Mouse (Mus musculus) embryonic facial prominence, embryonic 12.5 days (tissue): ENCODE results near the gene Hs3st2. TPM values are rescaled to one million over a fixed set of nuclear protein-coding genes. Genes with fewer than 3 reads are reported as not detected.

ENCODE experiments used
- ATAC-seq: fragments of 200-750 bp; cut with Nextera tagmentation; 2 replicates; pipeline ENCODE4 v1.8.0; 2017; ENCODE audit not compliant: insufficient number of reproducible peaks, insufficient read depth, low FRiP score, low TSS enrichment
- H3K27ac ChIP-seq: fragments of 300-500 bp; sonication (generic); 2 replicates; pipeline ENCODE4 v1.5.1; 2016; ENCODE audit warnings: mild to moderate bottlenecking
- H3K27me3 ChIP-seq: fragments of 300-500 bp; sonication (generic); 2 replicates; pipeline ENCODE4 v1.6.1; 2016; ENCODE audit warnings: mild to moderate bottlenecking, moderate library complexity
- H3K36me3 ChIP-seq: fragments of 300-500 bp; sonication (generic); 2 replicates; pipeline ENCODE4 v1.6.1; 2016; ENCODE audit warnings: mild to moderate bottlenecking
- H3K4me1 ChIP-seq: fragments of 300-500 bp; sonication (generic); 2 replicates; pipeline ENCODE4 v1.6.1; 2016
- H3K4me2 ChIP-seq: fragments of 300-500 bp; sonication (generic); replicated peaks from 2 replicates; pipeline ENCODE4 v1.6.1; 2016; ENCODE audit warnings: mild to moderate bottlenecking, moderate library complexity
- H3K4me3 ChIP-seq: fragments of 300-500 bp; sonication (generic); 2 replicates; pipeline ENCODE4 v1.5.1; 2016; ENCODE audit warnings: mild to moderate bottlenecking
- H3K9ac ChIP-seq: fragments of 300-500 bp; sonication (generic); 2 replicates; pipeline ENCODE4 v1.6.1; 2016; ENCODE audit warnings: mild to moderate bottlenecking, moderate library complexity
- H3K9me3 ChIP-seq: fragments of 300-500 bp; sonication (generic); 2 replicates; pipeline ENCODE4 v1.6.1; 2016; ENCODE audit warnings: mild to moderate bottlenecking, moderate library complexity
- WGBS: fragments of 180-500 bp; shearing (Covaris S2); methylation state at CpG from one replicate; pipeline ENCODE4 v1.1.7; 2016; 5-methylcytosine and 5-hydroxymethylcytosine counted together
- polyA plus RNA-seq: library from polyadenylated mRNA; unstranded; fragments of >200 nt; fragmentation: Nextera tagmentation; extraction: Ambion mirVana; gene quantifications from 2 replicates; pipeline ENCODE4 v1.2.1, GENCODE M21; 2016

Hs3st2 gene
- polyA plus RNA-seq, 1 experiment from 2014 or later: 2.1 TPM

DNA sequence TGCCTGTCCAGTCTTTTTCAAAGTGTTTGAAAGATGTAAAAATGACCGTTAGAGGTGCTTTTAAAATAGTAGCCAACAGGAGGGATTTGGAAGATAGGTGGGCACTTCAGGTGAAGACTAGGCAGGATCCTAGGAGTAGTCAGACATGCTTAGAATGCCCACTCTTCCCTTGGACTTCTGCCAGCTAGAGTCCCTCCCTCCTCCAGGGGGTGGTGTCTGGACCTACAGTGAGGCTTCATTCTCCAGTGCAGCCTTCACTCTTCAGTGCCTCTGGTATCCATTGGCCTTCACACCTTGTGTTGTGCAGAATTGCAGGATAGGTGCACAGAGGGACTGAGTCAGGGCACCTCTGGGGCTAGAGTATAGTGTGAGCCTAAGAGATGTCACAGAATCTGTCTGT is 2.2 kb downstream of the Hs3st2 start:
- H3K27me3 ChIP-seq: peaks cover 55% of the 10 kb centered on the region
- no peak for ATAC-seq
- WGBS: 76% methylated on average over 1 of the region's 1 CpGs

GRCm38 (mm10) chr7:121394875-121395274 is 3.2 kb downstream of the Hs3st2 start:
- Histone ChIP-seq H3K27me3 (peaks cover 55% of the 10 kb centered on the region), H3K36me3 (no peaks in the 10 kb centered on the region), H3K9ac (no peak overlapping the region), H3K4me3 (no peak overlapping the region), H3K9me3 (no peaks in the 10 kb centered on the region), H3K4me2 (no peak overlapping the region), H3K27ac (no peak overlapping the region), H3K4me1 (peaks cover 8% of the 10 kb centered on the region; the same call in 1 of the 2 replicates)
- WGBS: 88% methylated on average over 2 of the region's 2 CpGs
- no peak for ATAC-seq

More for the DNA sequence above, 2.2 kb downstream of the Hs3st2 start:
- no peak overlapping the region for H3K9ac ChIP-seq
- no peak overlapping the region for H3K27ac ChIP-seq
- no peak overlapping the region for H3K4me3 ChIP-seq
- H3K36me3 ChIP-seq: no peaks in the 10 kb centered on the region
- H3K9me3 ChIP-seq: no peaks in the 10 kb centered on the region
- peaks cover 8% of the 10 kb centered on the region; the same call in 1 of the 2 replicates for H3K4me1 ChIP-seq
- no peak overlapping the region for H3K4me2 ChIP-seq

- no peak for ATAC-seq
- Histone ChIP-seq H3K4me1 (no peaks in the 10 kb centered on the region), H3K27ac (no peak overlapping the region), H3K9me3 (no peaks in the 10 kb centered on the region), H3K9ac (no peak overlapping the region), H3K4me3 (no peak overlapping the region), H3K36me3 (no peaks in the 10 kb centered on the region), H3K4me2 (no peak overlapping the region), H3K27me3 (no peaks in the 10 kb centered on the region)
- WGBS: 83% methylated on average over 11 of the region's 11 CpGs
Observed at GRCm38 (mm10) chr7:121410716-121411506, 19.3 kb downstream of the Hs3st2 start.

DNA sequence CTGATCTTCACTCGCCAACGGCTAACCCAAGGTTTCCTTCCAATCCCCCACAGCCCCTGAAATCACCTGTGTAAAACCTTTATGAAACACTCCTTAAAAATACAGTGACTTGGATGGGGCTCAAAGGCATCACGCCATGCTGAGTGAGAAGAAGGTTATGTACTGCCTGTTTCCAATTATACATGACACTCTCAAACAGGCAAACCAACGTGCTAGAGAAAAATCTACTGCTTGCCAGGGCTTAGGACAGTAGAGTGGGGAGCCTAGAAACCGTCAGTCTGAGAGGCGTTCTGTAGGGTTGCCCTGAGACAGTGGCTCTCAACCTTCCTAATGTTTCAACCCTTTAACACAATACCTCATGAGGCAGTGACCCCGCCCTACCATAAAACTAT is 19.8 kb downstream of the Hs3st2 start:
- H3K4me1 ChIP-seq: no peaks in the 10 kb centered on the region
- no peak overlapping the region for H3K4me2 ChIP-seq
- no peak overlapping the region for H3K27ac ChIP-seq
- no peak overlapping the region for H3K4me3 ChIP-seq
- WGBS: 72% methylated on average over 7 of the region's 7 CpGs
- no peaks in the 10 kb centered on the region for H3K9me3 ChIP-seq
- no peak for ATAC-seq
- no peaks in the 10 kb centered on the region for H3K36me3 ChIP-seq
- H3K9ac ChIP-seq: no peak overlapping the region
- no peaks in the 10 kb centered on the region for H3K27me3 ChIP-seq

DNA sequence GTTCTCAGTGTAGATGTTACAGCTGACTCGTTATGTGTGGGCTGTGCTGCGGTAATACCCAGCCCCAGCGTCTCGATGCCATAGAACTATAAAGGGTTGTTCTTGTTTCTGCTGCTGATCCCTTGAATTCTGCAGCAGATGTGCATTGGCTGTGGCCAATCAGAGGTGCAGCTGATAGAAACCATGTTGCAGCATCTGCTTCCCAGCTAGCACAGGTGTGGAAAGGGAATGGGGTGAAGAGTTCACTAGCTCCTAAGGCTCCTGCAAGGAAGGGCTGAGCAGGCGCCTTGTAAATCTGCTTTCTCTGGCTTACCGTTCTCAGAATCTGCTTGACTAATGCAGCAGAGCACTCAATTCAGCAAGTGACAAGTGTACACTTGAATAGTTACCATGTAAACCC is 45.2 kb downstream of the Hs3st2 start:
- 79% methylated on average over 6 of the region's 6 CpGs for WGBS
- Histone ChIP-seq H3K9me3 (no peaks in the 10 kb centered on the region), H3K36me3 (no peaks in the 10 kb centered on the region), H3K4me2 (no peak overlapping the region), H3K9ac (no peak overlapping the region), H3K4me1 (no peaks in the 10 kb centered on the region), H3K27me3 (no peaks in the 10 kb centered on the region), H3K27ac (no peak overlapping the region), H3K4me3 (no peak overlapping the region)
- no peak for ATAC-seq

DNA sequence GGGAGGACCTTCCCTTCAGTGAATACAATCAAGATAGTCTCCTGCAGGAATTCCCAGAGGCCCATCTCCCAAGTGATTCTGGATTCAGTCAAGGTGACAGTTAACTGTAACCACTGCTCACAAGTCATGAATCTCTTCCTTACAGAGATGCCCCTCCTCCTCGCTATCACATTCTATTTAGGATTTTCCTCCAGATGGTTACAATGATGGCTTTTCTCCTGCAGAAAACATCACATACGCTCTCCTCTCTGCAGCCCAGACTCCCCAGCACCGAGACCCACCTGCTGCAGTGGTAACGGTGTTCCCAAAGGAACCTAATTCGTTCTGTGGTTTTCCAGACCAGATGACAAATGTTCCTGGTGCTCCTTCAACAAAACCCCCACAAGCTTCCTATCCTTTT is 49.5 kb downstream of the Hs3st2 start:
- Histone ChIP-seq H3K4me2 (no peak overlapping the region), H3K27me3 (no peaks in the 10 kb centered on the region), H3K4me3 (no peak overlapping the region), H3K36me3 (no peaks in the 10 kb centered on the region), H3K4me1 (no peaks in the 10 kb centered on the region), H3K9ac (no peak overlapping the region), H3K27ac (no peak overlapping the region), H3K9me3 (no peaks in the 10 kb centered on the region)
- WGBS: 75% methylated on average over 5 of the region's 5 CpGs
- ATAC-seq: no peak

- H3K36me3 ChIP-seq: no peaks in the 10 kb centered on the region
- no peak for ATAC-seq
- H3K9me3 ChIP-seq: no peaks in the 10 kb centered on the region
- H3K4me3 ChIP-seq: no peak overlapping the region
- no peak overlapping the region for H3K9ac ChIP-seq
- no peaks in the 10 kb centered on the region for H3K4me1 ChIP-seq
- WGBS: 66% methylated on average over 7 of the region's 7 CpGs
- H3K27ac ChIP-seq: no peak overlapping the region
- no peaks in the 10 kb centered on the region for H3K27me3 ChIP-seq
- no peak overlapping the region for H3K4me2 ChIP-seq
Observed at GRCm38 (mm10) chr7:121444336-121444735, 52.7 kb downstream of the Hs3st2 start.

- Histone ChIP-seq H3K36me3 (no peaks in the 10 kb centered on the region), H3K9ac (no peak overlapping the region), H3K4me3 (no peak overlapping the region), H3K4me2 (no peak overlapping the region), H3K27ac (no peak overlapping the region), H3K27me3 (no peaks in the 10 kb centered on the region), H3K4me1 (peaks cover 10% of the 10 kb centered on the region), H3K9me3 (no peaks in the 10 kb centered on the region)
- WGBS: 81% methylated on average over 4 of the region's 4 CpGs
- no peak for ATAC-seq
Observed at GRCm38 (mm10) chr7:121446281-121446680, 54.6 kb downstream of the Hs3st2 start.

GRCm38 (mm10) chr7:121450951-121451843 is 59.5 kb downstream of the Hs3st2 start:
- no peaks in the 10 kb centered on the region for H3K27me3 ChIP-seq
- no peak overlapping the region; the same call in 1 of the 2 replicates for H3K4me2 ChIP-seq
- no peak overlapping the region for H3K9ac ChIP-seq
- H3K27ac ChIP-seq: no peak overlapping the region
- H3K4me1 ChIP-seq: peaks cover 17% of the 10 kb centered on the region
- WGBS: 28% methylated on average over 13 of the region's 13 CpGs
- no peaks in the 10 kb centered on the region for H3K9me3 ChIP-seq
- ATAC-seq: no peak
- H3K36me3 ChIP-seq: no peaks in the 10 kb centered on the region
- H3K4me3 ChIP-seq: no peak overlapping the region

- Histone ChIP-seq H3K27ac (no peak overlapping the region), H3K27me3 (no peaks in the 10 kb centered on the region), H3K4me3 (no peak overlapping the region), H3K4me1 (peaks cover 4% of the 10 kb centered on the region), H3K36me3 (no peaks in the 10 kb centered on the region), H3K4me2 (no peak overlapping the region), H3K9ac (no peak overlapping the region), H3K9me3 (no peaks in the 10 kb centered on the region)
- 90% methylated on average over 1 of the region's 1 CpGs for WGBS
- ATAC-seq: no peak
Observed at GRCm38 (mm10) chr7:121456716-121457115, 65.1 kb downstream of the Hs3st2 start.

DNA sequence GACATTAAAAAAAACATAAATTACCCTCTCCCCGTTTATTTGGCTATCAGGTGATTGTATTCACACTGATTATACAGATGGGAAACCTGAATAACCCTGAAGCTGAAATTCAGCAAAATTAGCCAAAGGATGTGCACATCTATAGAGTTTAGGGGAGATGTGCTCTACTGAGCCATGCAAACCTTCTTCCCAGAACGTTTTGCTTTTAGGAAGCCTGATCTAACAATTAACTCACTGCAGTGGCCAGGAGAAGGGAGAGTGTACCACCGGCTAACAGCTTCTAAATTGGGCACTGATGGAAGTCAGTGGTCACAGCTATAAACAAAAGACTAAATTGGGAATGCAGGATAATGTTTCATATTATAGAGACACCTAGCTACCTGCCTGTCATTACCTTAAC is 66.4 kb downstream of the Hs3st2 start:
- no peaks in the 10 kb centered on the region for H3K36me3 ChIP-seq
- WGBS: 49% methylated on average over 3 of the region's 3 CpGs

DNA sequence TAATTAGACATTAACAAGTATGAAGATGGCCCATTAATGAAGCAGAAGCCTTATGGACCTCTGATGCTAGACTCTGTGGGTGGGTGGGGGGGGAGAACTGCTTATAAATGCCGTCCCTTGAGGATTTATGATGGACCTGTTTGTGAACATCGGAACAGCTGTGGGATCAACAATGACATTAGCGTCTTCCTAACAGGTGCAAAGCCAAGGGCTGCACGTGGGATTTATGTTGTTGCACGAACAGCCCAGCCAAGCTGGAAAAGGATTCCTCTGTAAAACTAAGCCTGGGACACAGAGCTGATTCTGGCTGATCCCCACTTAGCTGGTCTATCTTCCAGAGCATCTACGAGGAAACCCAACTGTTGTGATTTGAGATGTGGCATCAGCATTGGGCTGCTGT is 69.0 kb downstream of the Hs3st2 start:
- WGBS: 86% methylated on average over 6 of the region's 6 CpGs
- no peaks in the 10 kb centered on the region for H3K36me3 ChIP-seq

More for the DNA sequence above, 66.4 kb downstream of the Hs3st2 start:
- no peaks in the 10 kb centered on the region for H3K27me3 ChIP-seq
- ATAC-seq: no peak
- no peak overlapping the region for H3K9ac ChIP-seq
- no peak overlapping the region for H3K27ac ChIP-seq
- H3K4me3 ChIP-seq: no peak overlapping the region
- no peaks in the 10 kb centered on the region for H3K4me1 ChIP-seq
- no peak overlapping the region for H3K4me2 ChIP-seq
- no peaks in the 10 kb centered on the region for H3K9me3 ChIP-seq

More for the DNA sequence above, 69.0 kb downstream of the Hs3st2 start:
- H3K4me2 ChIP-seq: no peak overlapping the region
- no peak for ATAC-seq
- no peaks in the 10 kb centered on the region for H3K27me3 ChIP-seq
- no peak overlapping the region for H3K4me3 ChIP-seq
- H3K4me1 ChIP-seq: no peaks in the 10 kb centered on the region
- H3K9ac ChIP-seq: no peak overlapping the region
- H3K27ac ChIP-seq: no peak overlapping the region
- no peaks in the 10 kb centered on the region for H3K9me3 ChIP-seq
